Mouse (Mus musculus): ENCODE measurements at regions not wholly inside any gene's neighbourhood (a gene's known extent, or its start where the extent isn't known, plus 50 kb on each side); places are given as distances from the start of the nearest gene placed in this dataset.
A peak's percentile ranks its signal among the peaks of the same experiment; 100 is the strongest.

DNA sequence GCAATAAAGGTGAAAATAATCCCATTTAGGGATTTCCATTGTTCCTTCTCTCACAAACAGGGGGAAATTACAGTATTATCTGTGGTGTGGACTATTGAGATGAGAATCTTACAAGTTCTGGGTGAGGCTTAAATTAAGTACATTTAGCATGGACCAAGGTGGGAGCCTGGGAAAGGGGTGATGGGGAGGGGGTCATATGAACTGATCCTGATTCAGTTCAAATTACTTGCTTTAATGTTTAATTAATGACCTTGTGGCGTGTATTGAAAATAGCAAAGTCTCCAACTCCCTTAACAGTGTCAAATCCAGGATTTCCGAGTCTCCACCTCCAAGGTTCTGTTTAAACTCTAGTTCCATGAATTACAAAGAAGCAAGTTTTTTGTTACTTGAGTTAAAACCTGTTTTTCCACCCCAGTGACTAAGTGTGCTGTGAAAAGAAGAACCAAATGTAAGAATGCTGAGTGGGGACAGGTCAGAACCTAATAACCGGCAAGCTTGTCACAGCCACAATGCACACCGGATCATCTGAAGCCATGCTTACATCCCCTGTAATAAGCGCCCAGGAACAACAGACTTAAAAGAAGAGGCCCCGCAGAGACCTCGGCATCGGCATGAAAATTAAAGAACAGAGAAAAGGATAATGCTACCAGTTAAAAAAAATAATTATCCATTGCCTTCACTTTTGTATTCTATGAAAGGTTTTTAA lies 243.8 kb upstream of the Cd180 start:
- no peak for TF ChIP-seq CTCF (IDR thresholded peaks at IDR 0.05; ENCODE audit: low read depth)
- H3K4me3 ChIP-seq (ENCODE audit: low read length): no peak overlapping the region
- WGBS: 19% methylated on average over 8 of the region's 8 CpGs
- H3K9ac ChIP-seq (replicated peaks; ENCODE audit: low read length): no peak overlapping the region
- peak; percentile 3 for DNase-seq (ENCODE audit: low spot score)
- H3K27ac ChIP-seq: no peak overlapping the region
- H3K9me3 ChIP-seq (ENCODE audit: low read length): no peaks in the 10 kb centered on the region
- no peaks in the 10 kb centered on the region for H3K4me1 ChIP-seq (ENCODE audit: insufficient read depth, low read length)
- ATAC-seq: no peak
- no peaks in the 10 kb centered on the region for H3K27me3 ChIP-seq (ENCODE audit: insufficient read depth, low read length)
- no peaks in the 10 kb centered on the region for H3K36me3 ChIP-seq (ENCODE audit: insufficient read depth, low read length)
- H3K4me2 ChIP-seq (ENCODE audit: low read depth, low read length): no peak overlapping the region

DNA sequence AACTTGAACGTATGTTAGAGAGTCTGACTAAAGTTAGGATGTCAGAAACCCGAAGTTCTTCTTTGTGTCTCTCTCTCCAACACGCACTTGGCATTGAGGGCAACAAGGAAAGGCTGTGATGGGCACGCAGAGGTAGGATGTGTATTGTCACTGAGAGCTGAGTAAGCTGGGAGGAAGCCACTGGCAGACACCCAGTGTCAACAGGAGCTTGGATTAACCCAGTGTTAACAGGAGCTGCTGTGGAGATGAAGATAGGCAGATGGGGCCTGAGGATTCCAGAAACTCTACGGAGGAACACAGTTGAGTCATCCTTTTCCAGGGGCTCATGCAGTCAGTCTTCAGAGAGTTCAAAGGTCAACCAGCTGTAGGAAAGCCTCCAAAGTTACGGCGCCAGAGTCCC lies 242.2 kb upstream of the Cd180 start:
- Histone ChIP-seq H3K9ac (replicated peaks; ENCODE audit: low read length) (no peak overlapping the region), H3K4me2 (ENCODE audit: low read depth, low read length) (no peak overlapping the region), H3K9me3 (ENCODE audit: low read length) (no peaks in the 10 kb centered on the region), H3K4me3 (ENCODE audit: low read length) (no peak overlapping the region), H3K27me3 (ENCODE audit: insufficient read depth, low read length) (no peaks in the 10 kb centered on the region), H3K4me1 (ENCODE audit: insufficient read depth, low read length) (no peaks in the 10 kb centered on the region), H3K36me3 (ENCODE audit: insufficient read depth, low read length) (no peaks in the 10 kb centered on the region), H3K27ac (no peak overlapping the region)
- WGBS: 78% methylated on average over 7 of the region's 7 CpGs
- ATAC-seq (no peak), DNase-seq (ENCODE audit: low spot score) (no peak)
- TF ChIP-seq CTCF (IDR thresholded peaks at IDR 0.05; ENCODE audit: low read depth): no peak

DNA sequence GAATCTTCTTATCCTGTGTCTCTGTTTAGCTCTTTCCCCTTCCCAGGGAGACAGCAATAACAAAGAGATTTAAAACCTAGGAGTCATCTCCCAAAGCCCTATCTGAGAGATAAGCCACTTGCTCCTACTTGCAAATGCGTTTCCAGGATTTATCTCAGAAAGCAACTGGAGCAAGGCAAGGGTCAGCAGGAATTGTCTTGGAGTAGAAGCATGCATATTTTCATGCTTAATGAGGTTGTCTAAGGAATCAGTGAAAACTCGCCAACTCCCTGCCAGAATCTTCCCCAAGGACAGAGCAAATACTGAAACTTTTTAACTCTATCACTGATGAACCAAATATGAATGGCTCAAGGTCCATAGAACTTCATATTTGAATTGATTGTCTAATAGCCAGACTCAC lies 234.6 kb upstream of the Cd180 start:
- WGBS: 26% methylated on average over 2 of the region's 2 CpGs
- no peak for TF ChIP-seq CTCF (IDR thresholded peaks at IDR 0.05; ENCODE audit: low read depth)
- DNase-seq (ENCODE audit: low spot score) (no peak), ATAC-seq (no peak)
- no peaks in the 10 kb centered on the region for H3K36me3 ChIP-seq (ENCODE audit: insufficient read depth, low read length)
- no peaks in the 10 kb centered on the region for H3K27me3 ChIP-seq (ENCODE audit: insufficient read depth, low read length)
- no peak overlapping the region for H3K27ac ChIP-seq
- no peak overlapping the region for H3K4me2 ChIP-seq (ENCODE audit: low read depth, low read length)
- H3K9me3 ChIP-seq (ENCODE audit: low read length): no peaks in the 10 kb centered on the region
- H3K9ac ChIP-seq (replicated peaks; ENCODE audit: low read length): no peak overlapping the region
- H3K4me1 ChIP-seq (ENCODE audit: insufficient read depth, low read length): no peaks in the 10 kb centered on the region
- H3K4me3 ChIP-seq (ENCODE audit: low read length): no peak overlapping the region

DNA sequence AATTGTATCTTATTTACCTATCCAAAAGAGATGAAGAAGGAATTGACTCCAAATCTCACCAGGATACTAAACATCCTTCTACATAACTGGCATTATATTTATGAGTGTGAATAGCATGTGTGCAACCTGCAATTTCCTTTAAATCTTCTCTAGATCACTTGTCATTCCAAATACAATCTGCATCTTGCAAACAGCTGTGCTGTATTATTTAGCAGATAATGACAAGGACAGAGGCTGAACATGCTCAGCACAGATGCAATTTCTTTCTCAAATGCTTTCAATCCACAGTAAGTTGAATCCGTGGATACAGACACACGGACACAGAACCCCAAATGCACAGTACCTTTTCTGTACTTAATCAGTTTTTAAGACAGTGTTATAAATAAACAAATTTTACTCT lies 229.4 kb upstream of the Cd180 start:
- no peaks in the 10 kb centered on the region for H3K36me3 ChIP-seq (ENCODE audit: insufficient read depth, low read length)
- ATAC-seq (no peak), DNase-seq (ENCODE audit: low spot score) (no peak)
- H3K4me1 ChIP-seq (ENCODE audit: insufficient read depth, low read length): no peaks in the 10 kb centered on the region
- no peak overlapping the region for H3K4me3 ChIP-seq (ENCODE audit: low read length)
- WGBS: 80% methylated on average over 2 of the region's 2 CpGs
- H3K27ac ChIP-seq: no peak overlapping the region
- H3K9me3 ChIP-seq (ENCODE audit: low read length): no peaks in the 10 kb centered on the region
- H3K27me3 ChIP-seq (ENCODE audit: insufficient read depth, low read length): no peaks in the 10 kb centered on the region
- no peak for TF ChIP-seq CTCF (IDR thresholded peaks at IDR 0.05; ENCODE audit: low read depth)
- H3K9ac ChIP-seq (replicated peaks; ENCODE audit: low read length): no peak overlapping the region
- no peak overlapping the region for H3K4me2 ChIP-seq (ENCODE audit: low read depth, low read length)

DNA sequence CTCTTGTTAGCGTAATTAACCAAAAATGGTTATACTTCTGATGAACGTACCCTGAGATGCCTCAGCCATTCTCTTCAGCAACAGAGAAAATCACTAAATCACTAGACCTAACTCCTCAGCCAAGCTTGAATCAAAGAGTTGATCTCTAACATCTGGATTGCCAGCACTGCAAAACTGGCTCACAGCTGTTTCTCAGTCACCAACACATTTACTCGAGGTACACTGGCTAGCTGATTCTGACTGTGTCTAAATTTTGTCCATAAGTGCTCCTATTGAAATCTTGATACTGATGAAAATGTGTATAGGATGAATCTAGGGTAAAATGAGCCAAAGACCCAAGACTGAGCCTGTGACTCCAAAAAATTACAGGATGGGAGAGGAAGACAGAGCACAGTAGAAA lies 211.5 kb upstream of the Cd180 start:
- H3K4me2 ChIP-seq (ENCODE audit: low read depth, low read length): no peak overlapping the region
- H3K36me3 ChIP-seq (ENCODE audit: insufficient read depth, low read length): no peaks in the 10 kb centered on the region
- H3K4me3 ChIP-seq (ENCODE audit: low read length): no peak overlapping the region
- WGBS: 92% methylated on average over 3 of the region's 3 CpGs
- ATAC-seq (no peak), DNase-seq (ENCODE audit: low spot score) (no peak)
- no peak overlapping the region for H3K9ac ChIP-seq (replicated peaks; ENCODE audit: low read length)
- no peak overlapping the region for H3K27ac ChIP-seq
- no peak for TF ChIP-seq CTCF (IDR thresholded peaks at IDR 0.05; ENCODE audit: low read depth)
- H3K9me3 ChIP-seq (ENCODE audit: low read length): no peaks in the 10 kb centered on the region
- no peaks in the 10 kb centered on the region for H3K4me1 ChIP-seq (ENCODE audit: insufficient read depth, low read length)
- H3K27me3 ChIP-seq (ENCODE audit: insufficient read depth, low read length): no peaks in the 10 kb centered on the region

DNA sequence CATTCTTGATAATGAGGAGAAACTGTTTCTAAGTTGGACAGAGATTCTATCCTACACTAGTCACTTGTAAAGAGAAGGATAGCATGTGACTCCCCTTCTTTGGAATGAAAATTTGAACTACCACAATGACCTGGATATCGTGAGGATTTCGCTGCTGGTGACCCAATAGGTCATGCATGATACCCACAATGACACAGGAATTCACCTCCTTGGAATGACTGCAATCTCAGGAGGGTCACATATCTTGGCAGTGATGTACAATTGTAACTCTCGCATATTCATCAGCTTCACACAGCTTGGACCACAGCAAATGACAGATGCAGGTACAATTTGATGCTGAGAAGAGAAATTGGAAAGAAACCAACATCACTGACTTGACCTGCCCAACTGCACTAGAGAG lies 210.9 kb upstream of the Cd180 start:
- no peaks in the 10 kb centered on the region for H3K4me1 ChIP-seq (ENCODE audit: insufficient read depth, low read length)
- ATAC-seq: no peak
- H3K9me3 ChIP-seq (ENCODE audit: low read length): no peaks in the 10 kb centered on the region
- no peak for TF ChIP-seq CTCF (IDR thresholded peaks at IDR 0.05; ENCODE audit: low read depth)
- no peak for DNase-seq (ENCODE audit: low spot score)
- no peak overlapping the region for H3K27ac ChIP-seq
- WGBS: 81% methylated on average over 3 of the region's 3 CpGs
- H3K36me3 ChIP-seq (ENCODE audit: insufficient read depth, low read length): no peaks in the 10 kb centered on the region
- no peaks in the 10 kb centered on the region for H3K27me3 ChIP-seq (ENCODE audit: insufficient read depth, low read length)
- H3K4me3 ChIP-seq (ENCODE audit: low read length): no peak overlapping the region
- no peak overlapping the region for H3K9ac ChIP-seq (replicated peaks; ENCODE audit: low read length)
- H3K4me2 ChIP-seq (ENCODE audit: low read depth, low read length): no peak overlapping the region

DNA sequence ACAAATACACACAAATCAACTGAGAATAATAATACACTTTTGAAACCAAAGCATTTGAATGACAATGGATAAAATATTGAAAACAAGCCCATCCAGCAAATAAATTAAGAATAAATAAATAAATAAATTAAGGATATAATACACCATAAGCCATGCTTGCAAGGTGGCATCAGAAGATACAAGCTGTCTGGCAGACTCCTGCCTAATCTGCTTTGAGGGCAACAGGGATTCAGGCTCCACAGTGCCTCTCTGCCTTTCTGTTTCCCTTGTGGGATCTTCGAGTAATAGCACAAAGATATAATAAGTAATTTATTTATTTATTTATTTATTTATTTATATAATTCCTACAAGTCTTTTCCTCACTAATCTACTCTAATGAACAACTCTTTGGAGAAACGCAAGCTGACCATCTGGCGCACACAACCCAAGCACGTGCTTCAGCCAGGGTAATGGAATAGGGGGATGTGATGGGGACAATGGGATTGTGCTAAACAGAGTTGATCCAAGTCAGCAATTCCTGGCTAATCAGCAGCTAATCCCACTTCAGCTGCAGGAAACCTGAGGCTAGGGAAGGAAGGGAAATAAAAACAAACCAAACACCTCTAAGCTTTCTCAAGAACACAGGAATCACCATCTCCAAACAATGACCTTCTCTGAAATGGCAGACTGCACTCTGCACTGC lies 205.8 kb upstream of the Cd180 start:
- no peaks in the 10 kb centered on the region for H3K27me3 ChIP-seq (ENCODE audit: insufficient read depth, low read length)
- DNase-seq (ENCODE audit: low spot score): no peak
- WGBS: 58% methylated on average over 4 of the region's 4 CpGs
- H3K4me1 ChIP-seq (ENCODE audit: insufficient read depth, low read length): no peaks in the 10 kb centered on the region
- H3K4me3 ChIP-seq (ENCODE audit: low read length): no peak overlapping the region
- H3K4me2 ChIP-seq (ENCODE audit: low read depth, low read length): no peak overlapping the region
- ATAC-seq: no peak
- H3K36me3 ChIP-seq (ENCODE audit: insufficient read depth, low read length): no peaks in the 10 kb centered on the region
- no peak overlapping the region for H3K9ac ChIP-seq (replicated peaks; ENCODE audit: low read length)
- H3K27ac ChIP-seq: no peak overlapping the region
- TF ChIP-seq CTCF (IDR thresholded peaks at IDR 0.05; ENCODE audit: low read depth): no peak
- no peaks in the 10 kb centered on the region for H3K9me3 ChIP-seq (ENCODE audit: low read length)
